Mouse (Mus musculus): ENCODE data around the gene Gdpd4. TPM values are rescaled to one million over a fixed set of nuclear protein-coding genes. Genes with fewer than 3 reads are reported as not detected.
A peak's percentile ranks its signal among the peaks of the same experiment; 100 is the strongest.

Gene Gdpd4
- polyA plus RNA-seq (2016; fragmentation: Nextera tagmentation; extraction: Ambion mirVana) = not detected in 2 replicates

- Histone ChIP-seq H3K36me3 (no peaks in the 10 kb centered on the region), H3K27ac (no peak within 1 kb of the TSS), H3K9me3 (no peaks in the 10 kb centered on the region), H3K27me3 (ENCODE audit: insufficient read depth, poor library complexity, severe bottlenecking) (no peaks in the 10 kb centered on the region), H3K4me3 (no peak within 1 kb of the TSS), H3K4me1 (replicated peaks) (no peaks in the 10 kb centered on the region)
- no peak for DNase-seq (ENCODE audit: low spot score)
- WGBS = 82% methylated on average over 12 of the region's 12 CpGs
Measured at GRCm38 (mm10) chr7:97919742-97920141, at the start of gene Gdpd4. Gene Gdpd4 (plus strand): TSS chr7:97919955.

- no peak overlapping the region for H3K27ac ChIP-seq
- peaks cover 27% of the 10 kb centered on the region for H3K36me3 ChIP-seq
- DNase-seq (ENCODE audit: low spot score) = no peak
- WGBS = 96% methylated on average over 4 of the region's 4 CpGs
- H3K4me3 ChIP-seq = no peak overlapping the region
- H3K9me3 ChIP-seq = no peaks in the 10 kb centered on the region; the same call in 1 of the 2 replicates
- H3K4me1 ChIP-seq (replicated peaks) = no peaks in the 10 kb centered on the region
- no peaks in the 10 kb centered on the region for H3K27me3 ChIP-seq (ENCODE audit: insufficient read depth, poor library complexity, severe bottlenecking)
Measured at GRCm38 (mm10) chr7:97872396-97872795, 47.4 kb upstream of the Gdpd4 start.

GRCm38 (mm10) chr7:97873317-97873716 lies 46.4 kb upstream of the Gdpd4 start:
- H3K27me3 ChIP-seq (ENCODE audit: insufficient read depth, poor library complexity, severe bottlenecking) = no peaks in the 10 kb centered on the region
- no peaks in the 10 kb centered on the region; the same call in 1 of the 2 replicates for H3K9me3 ChIP-seq
- H3K36me3 ChIP-seq = peaks cover 21% of the 10 kb centered on the region

GRCm38 (mm10) chr7:97877846-97878538 lies 41.8 kb upstream of the Gdpd4 start:
- H3K4me3 ChIP-seq = no peak overlapping the region
- no peaks in the 10 kb centered on the region for H3K4me1 ChIP-seq (replicated peaks)
- 80% methylated on average over 7 of the region's 7 CpGs for WGBS
- H3K36me3 ChIP-seq = peaks cover 7% of the 10 kb centered on the region; the same call in 1 of the 2 replicates
- DNase-seq (ENCODE audit: low spot score) = no peak
- H3K9me3 ChIP-seq = no peaks in the 10 kb centered on the region
- no peak overlapping the region for H3K27ac ChIP-seq
- no peaks in the 10 kb centered on the region for H3K27me3 ChIP-seq (ENCODE audit: insufficient read depth, poor library complexity, severe bottlenecking)

More at GRCm38 (mm10) chr7:97873317-97873716, 46.4 kb upstream of the Gdpd4 start:
- no peak for DNase-seq (ENCODE audit: low spot score)
- H3K4me3 ChIP-seq = no peak overlapping the region
- no peaks in the 10 kb centered on the region for H3K4me1 ChIP-seq (replicated peaks)
- no peak overlapping the region for H3K27ac ChIP-seq

- peaks cover 62% of the 10 kb centered on the region for H3K36me3 ChIP-seq
- no peaks in the 10 kb centered on the region for H3K27me3 ChIP-seq (ENCODE audit: insufficient read depth, poor library complexity, severe bottlenecking)
- DNase-seq (ENCODE audit: low spot score) = no peak
- no peaks in the 10 kb centered on the region for H3K9me3 ChIP-seq
- H3K27ac ChIP-seq = no peak overlapping the region
- no peak overlapping the region for H3K4me3 ChIP-seq
- 84% methylated on average over 3 of the region's 3 CpGs for WGBS
- H3K4me1 ChIP-seq (replicated peaks) = no peaks in the 10 kb centered on the region
Measured at GRCm38 (mm10) chr7:97911646-97912045, 8.1 kb upstream of the Gdpd4 start.

- peaks cover 31% of the 10 kb centered on the region for H3K36me3 ChIP-seq
Measured at GRCm38 (mm10) chr7:97914833-97915516, 4.8 kb upstream of the Gdpd4 start.

GRCm38 (mm10) chr7:97925819-97926218 lies 6.1 kb downstream of the Gdpd4 start:
- WGBS = 82% methylated on average over 1 of the region's 1 CpGs
- no peaks in the 10 kb centered on the region for H3K36me3 ChIP-seq
- DNase-seq (ENCODE audit: low spot score) = no peak

More at GRCm38 (mm10) chr7:97914833-97915516, 4.8 kb upstream of the Gdpd4 start:
- Histone ChIP-seq H3K4me3 (no peak overlapping the region), H3K9me3 (no peaks in the 10 kb centered on the region), H3K4me1 (replicated peaks) (no peaks in the 10 kb centered on the region), H3K27me3 (ENCODE audit: insufficient read depth, poor library complexity, severe bottlenecking) (no peaks in the 10 kb centered on the region), H3K27ac (no peak overlapping the region)
- WGBS = 83% methylated on average over 2 of the region's 2 CpGs
- DNase-seq (ENCODE audit: low spot score) = no peak

GRCm38 (mm10) chr7:97926978-97927377 lies 7.2 kb downstream of the Gdpd4 start:
- no peak overlapping the region for H3K4me3 ChIP-seq

More at GRCm38 (mm10) chr7:97925819-97926218, 6.1 kb downstream of the Gdpd4 start:
- Histone ChIP-seq H3K9me3 (peaks cover under 1% of the 10 kb centered on the region; the same call in 1 of the 2 replicates), H3K4me1 (replicated peaks) (no peaks in the 10 kb centered on the region), H3K27ac (no peak overlapping the region), H3K27me3 (ENCODE audit: insufficient read depth, poor library complexity, severe bottlenecking) (no peaks in the 10 kb centered on the region), H3K4me3 (no peak overlapping the region)

GRCm38 (mm10) chr7:97944485-97944884 lies 24.7 kb downstream of the Gdpd4 start:
- H3K9me3 ChIP-seq = no peaks in the 10 kb centered on the region
- no peak for DNase-seq (ENCODE audit: low spot score)
- WGBS = 88% methylated on average over 1 of the region's 1 CpGs
- H3K36me3 ChIP-seq = no peaks in the 10 kb centered on the region
- H3K4me3 ChIP-seq = no peak overlapping the region
- no peaks in the 10 kb centered on the region for H3K4me1 ChIP-seq (replicated peaks)
- H3K27ac ChIP-seq = no peak overlapping the region
- H3K27me3 ChIP-seq (ENCODE audit: insufficient read depth, poor library complexity, severe bottlenecking) = no peaks in the 10 kb centered on the region

More at GRCm38 (mm10) chr7:97926978-97927377, 7.2 kb downstream of the Gdpd4 start:
- no peaks in the 10 kb centered on the region for H3K36me3 ChIP-seq
- WGBS = 84% methylated on average over 5 of the region's 5 CpGs
- H3K4me1 ChIP-seq (replicated peaks) = no peaks in the 10 kb centered on the region
- H3K9me3 ChIP-seq = peaks cover 2% of the 10 kb centered on the region; the same call in 1 of the 2 replicates
- DNase-seq (ENCODE audit: low spot score) = no peak
- H3K27ac ChIP-seq = no peak overlapping the region
- no peaks in the 10 kb centered on the region for H3K27me3 ChIP-seq (ENCODE audit: insufficient read depth, poor library complexity, severe bottlenecking)

GRCm38 (mm10) chr7:97972486-97972885 lies 52.7 kb downstream of the Gdpd4 start:
- no peak overlapping the region for H3K27ac ChIP-seq
- 19% methylated on average over 4 of the region's 4 CpGs for WGBS
- no peak for DNase-seq (ENCODE audit: low spot score)
- peaks cover 7% of the 10 kb centered on the region; the same call in 1 of the 2 replicates for H3K4me1 ChIP-seq (replicated peaks)
- no peaks in the 10 kb centered on the region for H3K9me3 ChIP-seq
- no peaks in the 10 kb centered on the region for H3K27me3 ChIP-seq (ENCODE audit: insufficient read depth, poor library complexity, severe bottlenecking)
- H3K4me3 ChIP-seq = no peak overlapping the region
- H3K36me3 ChIP-seq = no peaks in the 10 kb centered on the region

GRCm38 (mm10) chr7:97977463-97977862 lies 57.7 kb downstream of the Gdpd4 start:
- peak; percentile 42 for DNase-seq (ENCODE audit: low spot score)
- Histone ChIP-seq H3K9me3 (no peaks in the 10 kb centered on the region), H3K4me1 (replicated peaks) (peaks cover 4% of the 10 kb centered on the region; the same call in 1 of the 2 replicates), H3K27ac (no peak overlapping the region), H3K27me3 (ENCODE audit: insufficient read depth, poor library complexity, severe bottlenecking) (no peaks in the 10 kb centered on the region), H3K4me3 (no peak overlapping the region), H3K36me3 (no peaks in the 10 kb centered on the region)
- WGBS = 22% methylated on average over 1 of the region's 1 CpGs

GRCm38 (mm10) chr7:97984108-97984834 lies 64.5 kb downstream of the Gdpd4 start:
- Histone ChIP-seq H3K27ac (no peak overlapping the region), H3K36me3 (no peaks in the 10 kb centered on the region), H3K4me3 (no peak overlapping the region), H3K4me1 (replicated peaks) (no peaks in the 10 kb centered on the region), H3K9me3 (no peaks in the 10 kb centered on the region), H3K27me3 (ENCODE audit: insufficient read depth, poor library complexity, severe bottlenecking) (no peaks in the 10 kb centered on the region)
- DNase-seq (ENCODE audit: low spot score) = peak; percentile 67
- 56% methylated on average over 13 of the region's 13 CpGs for WGBS

All from hindbrain, embryonic 10.5 days (tissue).